Mouse (Mus musculus): ENCODE data around the gene Dedd2.
"Not testable (repeated sequence)": the region's sequence is repeated elsewhere in the genome, so short reads cannot be mapped to it uniquely, and the experiment has no call there.

The Dedd2 gene

DNA sequence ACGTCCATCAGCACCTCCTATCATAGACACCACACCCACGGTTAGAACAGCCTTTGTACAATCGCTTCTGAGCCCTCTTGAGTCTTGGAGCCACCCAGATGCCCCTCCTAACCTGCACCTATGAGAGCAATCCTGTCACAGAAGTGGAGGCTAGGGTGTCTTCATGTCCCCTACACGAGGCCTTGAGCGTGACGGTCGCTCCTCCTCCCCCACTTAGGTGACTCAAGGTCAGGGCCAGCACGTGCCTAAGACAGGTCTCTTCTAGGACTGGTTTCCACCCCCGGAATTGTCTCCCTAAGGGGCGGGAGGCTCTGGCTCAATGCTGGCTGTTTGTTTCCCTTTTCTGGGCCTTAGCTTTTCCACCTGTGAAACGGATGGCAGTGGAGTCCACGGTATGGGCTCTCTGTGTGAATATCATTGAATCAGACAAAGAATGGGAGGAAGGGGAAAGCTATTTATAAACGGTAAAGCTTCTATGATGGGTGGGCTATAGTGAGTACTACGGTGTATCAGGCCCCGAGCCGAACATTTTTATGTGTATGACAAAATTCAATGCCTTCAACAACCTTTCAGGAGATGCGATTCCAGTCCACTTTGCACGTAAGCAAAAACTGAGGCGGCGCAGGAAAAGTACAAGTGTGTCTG, at the start of gene Dedd2:
TSS of gene Dedd2 (minus strand) at position 159 of the 645 bp plus-strand sequence.
- DNase-seq (ENCODE audit: low read depth, low spot score) = peak; percentile 61

DNA sequence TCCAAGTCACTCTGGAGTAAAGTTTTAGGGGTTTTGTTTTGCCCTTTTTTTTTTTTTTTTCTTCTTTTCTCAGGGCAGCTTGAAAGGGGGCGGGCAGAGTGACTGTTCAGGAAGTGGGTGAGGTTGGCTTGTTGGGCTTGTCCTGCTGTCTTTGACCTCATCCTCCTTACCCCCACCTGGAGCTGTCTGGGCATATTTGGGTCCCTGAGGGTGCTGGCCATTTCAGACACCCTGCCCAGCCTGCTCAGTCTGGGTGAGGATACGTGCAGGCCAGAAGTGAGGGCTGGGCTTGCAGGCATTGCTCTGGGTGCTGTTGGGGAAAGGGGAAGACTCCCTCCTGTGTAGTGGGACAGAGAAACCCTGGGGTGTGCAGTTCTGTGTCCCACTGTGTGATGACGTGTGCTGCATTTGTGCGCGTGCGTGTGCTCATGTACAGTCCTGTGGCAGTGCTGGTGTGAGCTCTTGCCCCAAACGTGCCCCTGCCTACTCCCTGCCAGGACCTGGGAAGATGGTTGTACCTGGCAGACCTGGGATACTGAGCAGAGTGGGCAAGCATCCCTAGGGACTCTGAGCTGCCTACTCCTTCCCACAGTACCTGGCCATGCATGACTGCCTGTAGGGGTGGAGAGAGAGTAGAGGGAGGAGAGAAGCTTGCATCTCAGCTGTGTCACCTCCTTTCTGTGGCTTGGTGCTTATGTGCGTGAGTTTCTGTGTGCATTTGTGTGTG, 49.3 kb upstream of the Dedd2 start:
- no peak for DNase-seq (ENCODE audit: low read depth, low spot score)

DNA sequence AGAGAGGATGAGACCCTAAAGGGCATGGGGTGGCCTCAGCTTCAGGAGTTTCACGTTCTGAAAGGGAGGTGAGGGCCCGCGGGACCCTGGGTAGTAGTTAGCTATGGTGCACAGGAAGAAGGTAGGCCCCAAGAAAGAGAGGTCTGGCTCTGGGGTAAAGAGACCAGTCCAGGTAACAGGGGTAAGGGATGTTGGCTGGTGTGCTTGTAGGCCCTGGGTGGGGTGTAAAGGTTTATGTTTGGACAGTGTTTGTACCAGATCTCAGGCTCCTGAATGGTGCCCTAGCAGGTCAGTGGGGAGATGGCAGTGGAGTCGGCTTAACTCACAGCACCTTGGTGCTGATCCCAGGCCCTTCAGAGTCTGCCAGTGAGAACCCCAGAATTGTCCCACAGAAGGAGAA, 48.6 kb upstream of the Dedd2 start:
- no peak for DNase-seq (ENCODE audit: low read depth, low spot score)

DNA sequence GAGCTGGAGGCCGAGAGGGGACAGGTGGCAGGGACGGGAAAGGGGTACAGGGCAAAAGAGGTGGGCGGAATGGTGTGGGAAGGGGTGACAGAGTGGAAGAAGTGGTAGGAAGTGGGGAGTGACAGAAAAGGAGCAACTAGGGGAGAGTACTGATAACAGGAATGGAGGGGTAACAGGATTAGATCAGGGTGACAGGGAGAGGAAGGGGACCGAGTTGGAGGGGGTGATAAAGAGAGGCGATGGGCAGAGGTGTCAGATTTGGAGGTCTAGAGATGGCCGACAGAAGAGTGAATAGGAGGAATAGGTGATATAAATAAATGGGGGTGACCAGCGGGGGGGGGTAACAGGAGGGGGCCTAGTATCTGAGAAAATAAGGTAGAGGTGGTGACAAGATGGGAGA, 48.2 kb upstream of the Dedd2 start:
- no peak for DNase-seq (ENCODE audit: low read depth, low spot score)

DNA sequence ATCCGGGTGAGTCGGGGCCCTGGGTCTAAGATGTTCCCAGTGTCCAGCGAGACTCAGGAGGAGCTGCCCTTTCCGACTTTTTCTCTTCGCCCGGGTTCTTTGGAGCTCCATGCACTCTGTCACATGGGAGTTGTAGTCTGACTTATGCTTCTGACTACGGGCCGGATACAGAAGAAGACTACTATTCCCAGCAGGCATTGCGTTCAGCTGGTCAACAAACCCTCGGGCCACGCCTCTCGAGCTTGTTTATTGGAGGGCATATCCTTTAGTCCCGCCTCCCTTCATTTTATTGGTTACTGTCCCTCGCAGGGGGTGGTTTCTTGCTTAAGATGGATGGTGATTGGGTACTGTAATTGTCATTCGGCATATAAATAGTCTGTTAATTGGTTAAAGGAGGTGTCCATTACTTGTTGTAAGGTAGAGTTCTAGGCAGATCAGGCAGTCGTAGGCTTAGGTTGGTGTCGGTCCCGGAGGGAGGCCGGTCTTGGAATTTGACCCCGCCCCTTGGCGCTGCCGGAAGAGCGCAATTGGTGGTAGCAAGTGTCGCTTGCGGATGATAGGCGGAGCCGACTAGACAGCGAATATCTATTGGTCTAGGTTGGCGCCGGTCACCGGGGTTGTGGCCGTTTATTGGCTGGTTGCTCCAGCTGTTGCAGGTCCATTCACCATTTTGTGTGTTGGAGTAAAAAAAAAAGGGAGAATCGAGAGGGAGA, 47.5 kb upstream of the Dedd2 start:
- DNase-seq (ENCODE audit: low read depth, low spot score) = peak; percentile 100

DNA sequence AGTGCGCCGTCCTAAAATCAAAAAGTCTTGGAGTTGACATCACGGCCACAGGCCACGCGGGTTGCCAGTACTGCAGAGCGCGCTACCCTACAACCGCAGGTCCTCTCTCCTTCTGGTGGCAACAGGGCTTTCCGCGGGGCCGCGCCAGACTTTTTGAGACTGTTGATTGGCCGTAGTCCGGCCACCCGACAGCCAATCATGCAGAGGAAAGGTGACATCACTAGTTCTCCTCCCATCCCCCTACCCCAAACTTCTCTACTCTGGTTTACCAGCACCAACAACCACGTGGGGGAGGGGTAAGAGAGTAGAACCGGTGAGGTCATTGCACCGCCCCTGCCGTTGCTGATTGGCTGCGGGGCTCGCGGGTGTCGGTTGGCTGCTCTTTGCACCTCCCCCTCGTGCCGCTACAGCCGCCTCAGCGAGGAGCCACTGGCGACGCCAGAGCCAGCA, 46.9 kb upstream of the Dedd2 start, which contains the start of gene Cic:
TSS of gene Cic (plus strand) at position 404 of the 450 bp plus-strand sequence.
- DNase-seq (ENCODE audit: low read depth, low spot score) = peak; percentile 100

DNA sequence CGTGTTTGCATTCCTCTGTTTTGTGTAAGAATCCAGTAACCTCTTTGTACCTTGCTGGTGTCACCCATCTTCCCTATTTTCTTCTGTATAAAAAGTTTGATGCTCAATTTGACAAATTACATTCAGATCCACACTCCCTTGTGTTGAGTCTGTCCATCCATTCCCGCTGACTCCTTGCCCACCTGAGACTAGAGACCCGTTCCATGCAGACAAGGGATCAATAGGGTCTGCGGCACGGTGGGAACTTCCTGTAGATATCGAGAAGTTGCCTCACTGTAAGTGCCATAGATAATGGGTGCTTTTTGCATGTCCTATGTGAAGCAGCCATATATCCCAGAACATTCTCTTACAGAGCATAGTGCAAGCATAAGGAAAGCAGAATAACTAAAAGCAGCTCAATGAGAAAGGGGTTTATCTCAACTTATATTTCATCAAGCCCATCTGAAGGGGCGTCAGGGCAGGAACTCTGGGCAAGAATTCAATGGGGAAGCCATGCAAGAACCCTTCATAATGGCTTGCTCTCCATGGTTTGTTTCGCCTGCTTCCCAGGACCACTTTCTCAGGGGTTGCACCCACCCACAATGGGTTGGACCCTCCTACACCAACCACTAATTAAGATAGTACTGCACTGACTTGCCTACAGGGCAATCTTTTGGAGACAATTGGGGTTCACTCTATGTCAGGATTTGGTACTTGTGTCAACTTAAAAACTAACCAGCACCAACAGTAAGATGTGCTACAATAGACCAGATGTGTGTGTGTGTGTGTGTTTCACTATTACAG, 46.0 kb upstream of the Dedd2 start:
- no peak for DNase-seq (ENCODE audit: low read depth, low spot score)

DNA sequence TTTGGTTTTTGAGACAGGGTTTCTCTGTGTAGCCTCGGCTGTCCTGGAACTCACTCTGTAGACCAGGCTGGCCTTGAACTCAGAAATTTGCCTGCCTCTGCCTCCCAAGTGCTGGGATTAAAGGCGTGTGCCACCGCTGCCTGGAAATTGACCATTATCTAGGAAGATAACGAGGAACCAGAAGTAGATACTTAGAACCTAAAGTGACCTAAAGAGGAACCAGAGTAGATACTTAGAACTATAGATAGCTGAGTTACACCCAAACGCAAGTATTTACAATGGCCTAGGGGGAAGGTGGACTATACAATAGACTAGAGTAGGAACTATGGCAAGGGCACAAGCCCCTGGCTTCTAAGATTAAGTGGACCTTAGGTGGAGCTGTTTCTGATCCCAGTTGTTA, 45.3 kb upstream of the Dedd2 start:
- DNase-seq (ENCODE audit: low read depth, low spot score) = not testable (repeated sequence)

DNA sequence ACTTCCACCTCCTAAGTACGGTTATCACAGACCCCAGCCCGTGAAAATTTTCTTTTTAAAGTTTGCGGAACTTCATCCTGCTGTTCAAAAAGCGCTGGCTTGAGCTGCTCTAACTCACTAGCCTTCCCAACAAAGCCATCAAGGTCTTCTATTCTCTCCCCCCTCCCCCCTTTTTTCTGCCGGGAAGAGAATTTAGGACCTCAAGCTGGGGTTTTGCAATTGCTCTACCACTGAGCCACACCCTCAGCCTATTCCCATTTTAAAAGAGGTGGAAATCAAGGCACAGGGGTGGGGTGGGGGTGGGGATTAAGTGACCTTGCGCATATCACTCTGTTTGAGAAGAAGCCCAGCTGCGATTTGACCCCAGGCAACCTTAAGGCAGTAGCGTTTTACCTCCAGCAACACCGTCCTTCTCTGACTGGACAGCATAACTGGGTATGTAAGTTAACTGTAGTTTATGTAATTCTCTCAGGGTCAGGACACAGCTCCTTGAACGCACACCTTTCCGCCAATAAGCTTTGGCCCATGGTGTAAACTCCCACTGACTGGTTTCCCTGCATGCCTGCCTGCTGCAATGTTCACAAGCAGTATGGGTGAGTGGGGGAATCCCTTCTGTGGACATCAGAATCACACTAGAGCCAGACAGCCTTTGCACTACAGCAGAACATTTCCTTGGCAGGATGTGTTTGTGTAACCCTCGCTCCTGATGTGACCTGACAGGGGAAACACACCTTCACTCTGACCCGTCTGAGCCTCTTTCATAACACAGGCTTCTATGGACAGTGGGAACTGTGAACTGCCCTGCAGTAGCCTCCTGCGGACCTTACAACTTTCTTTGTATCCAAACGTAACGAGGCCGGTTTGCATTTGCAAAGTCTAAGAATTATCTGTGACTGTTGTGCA, 43.8 kb upstream of the Dedd2 start:
- DNase-seq (ENCODE audit: low read depth, low spot score) = peak; percentile 92

DNA sequence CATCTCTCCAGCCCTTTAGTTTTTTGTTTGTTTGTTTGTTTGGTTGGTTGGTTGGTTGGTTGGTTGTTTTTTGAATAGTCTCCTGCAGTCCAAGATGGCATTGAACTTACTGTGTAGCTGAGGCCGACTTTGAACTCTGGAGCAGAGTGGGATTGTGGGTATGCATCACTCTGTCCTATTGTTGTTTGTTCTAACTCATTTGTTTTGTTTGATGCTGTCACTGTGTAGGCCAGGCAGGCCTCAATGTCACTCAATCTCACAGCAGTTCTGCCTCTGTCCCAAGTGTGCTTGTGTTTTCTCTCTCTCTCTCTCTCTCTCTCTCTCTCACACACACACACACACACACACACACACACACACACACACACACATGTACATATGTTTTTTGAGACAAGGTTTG, 41.5 kb upstream of the Dedd2 start:
- DNase-seq (ENCODE audit: low read depth, low spot score) = peak; percentile 56

DNA sequence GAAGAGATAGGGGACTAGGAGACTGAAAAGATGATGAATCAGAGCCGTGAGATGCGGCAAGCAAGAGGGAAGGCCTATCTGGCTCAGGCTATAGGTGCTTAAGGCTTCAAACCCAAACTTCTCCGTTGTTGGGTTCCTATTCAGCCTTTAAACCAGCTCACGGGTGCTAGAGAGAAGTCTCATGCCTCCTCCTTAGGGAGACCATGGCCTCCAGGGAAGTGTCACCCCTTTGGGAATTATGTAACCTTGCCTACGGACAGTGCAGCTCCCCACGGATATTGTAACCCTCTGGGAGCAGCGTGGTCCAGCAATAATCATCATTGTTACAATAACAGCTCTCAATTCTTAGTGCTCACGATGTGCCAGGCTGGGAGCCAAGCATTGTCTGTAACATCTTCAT, 31.4 kb upstream of the Dedd2 start:
- no peak for DNase-seq (ENCODE audit: low read depth, low spot score)

DNA sequence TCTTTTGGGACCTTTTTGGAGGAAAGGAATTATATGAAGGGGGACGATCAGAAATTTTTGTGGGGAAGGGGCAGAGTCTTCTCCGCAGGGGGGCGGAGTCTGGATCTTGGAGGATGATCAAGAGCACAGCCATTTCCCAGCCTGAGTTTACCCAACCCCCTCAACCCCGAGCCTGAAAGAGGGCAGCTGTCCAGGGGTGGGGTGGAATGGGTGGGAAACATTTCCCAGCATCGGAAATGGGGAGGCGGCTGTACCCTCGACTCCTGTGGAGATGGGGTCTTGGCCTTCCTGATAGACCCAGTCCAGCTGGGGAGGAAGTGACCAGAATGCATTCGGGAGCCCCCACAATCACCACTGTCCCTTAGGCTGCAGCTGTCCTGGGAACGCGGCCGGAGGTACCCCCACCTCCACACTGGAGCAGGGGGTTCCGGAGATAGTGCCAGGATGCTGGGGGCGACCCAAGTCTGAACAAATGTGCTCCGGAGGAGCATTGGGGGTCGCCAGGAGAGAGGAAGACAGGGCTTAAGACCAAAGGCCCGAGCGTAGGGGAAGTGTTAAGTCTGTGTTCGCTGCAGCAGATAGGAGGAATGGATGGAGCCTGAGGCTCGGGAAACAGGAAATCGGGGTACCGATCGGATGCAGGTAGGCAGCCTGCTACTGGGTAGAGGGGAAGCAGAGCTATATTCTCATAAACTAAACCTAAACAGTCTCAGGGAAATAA, 30.8 kb upstream of the Dedd2 start:
- DNase-seq (ENCODE audit: low read depth, low spot score) = peak; percentile 82

DNA sequence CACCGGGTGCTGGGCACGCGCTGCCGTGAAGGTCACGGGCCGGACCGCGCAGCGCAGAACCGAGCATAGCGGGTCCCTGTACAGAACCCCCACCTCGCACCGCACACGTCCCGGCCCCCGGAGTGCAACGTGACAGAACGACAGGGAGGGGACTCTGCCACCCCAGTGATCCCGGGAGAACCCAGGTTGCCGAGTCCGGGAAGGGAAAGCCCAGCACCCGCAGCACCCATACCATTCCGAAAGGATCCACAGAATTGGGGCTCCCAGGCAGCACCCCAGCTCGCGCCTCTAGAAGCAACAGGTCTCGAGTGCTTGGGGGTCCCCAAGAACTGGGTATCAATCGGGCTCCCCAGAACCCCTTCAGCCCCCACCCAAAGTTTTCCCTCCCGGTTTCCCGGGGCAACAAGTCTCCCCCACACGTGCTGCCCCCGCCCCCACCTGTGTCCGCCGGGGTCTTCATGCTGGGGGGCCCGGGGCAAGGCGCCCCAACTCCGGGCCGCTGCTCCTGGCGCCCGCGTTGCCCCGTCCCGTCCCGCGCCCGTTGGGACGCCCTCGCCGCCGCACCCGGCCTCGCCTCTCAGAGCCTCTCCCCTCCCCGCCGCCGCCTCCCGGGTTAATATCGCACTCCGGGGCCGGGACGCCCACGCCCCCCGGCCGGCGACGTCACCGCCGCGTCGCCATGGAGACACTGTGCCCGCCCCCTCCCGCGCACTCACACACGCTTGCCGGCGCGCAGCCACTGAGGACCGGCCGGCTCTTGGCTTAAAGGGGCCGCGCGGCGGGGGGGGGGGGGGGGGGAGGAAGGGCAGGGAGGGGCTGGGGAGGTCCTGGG, 29.9 kb upstream of the Dedd2 start, which contains the start of gene Erf:
TSS of gene Erf (minus strand) at position 621 of the 832 bp plus-strand sequence.
- peak; percentile 97 for DNase-seq (ENCODE audit: low read depth, low spot score)

DNA sequence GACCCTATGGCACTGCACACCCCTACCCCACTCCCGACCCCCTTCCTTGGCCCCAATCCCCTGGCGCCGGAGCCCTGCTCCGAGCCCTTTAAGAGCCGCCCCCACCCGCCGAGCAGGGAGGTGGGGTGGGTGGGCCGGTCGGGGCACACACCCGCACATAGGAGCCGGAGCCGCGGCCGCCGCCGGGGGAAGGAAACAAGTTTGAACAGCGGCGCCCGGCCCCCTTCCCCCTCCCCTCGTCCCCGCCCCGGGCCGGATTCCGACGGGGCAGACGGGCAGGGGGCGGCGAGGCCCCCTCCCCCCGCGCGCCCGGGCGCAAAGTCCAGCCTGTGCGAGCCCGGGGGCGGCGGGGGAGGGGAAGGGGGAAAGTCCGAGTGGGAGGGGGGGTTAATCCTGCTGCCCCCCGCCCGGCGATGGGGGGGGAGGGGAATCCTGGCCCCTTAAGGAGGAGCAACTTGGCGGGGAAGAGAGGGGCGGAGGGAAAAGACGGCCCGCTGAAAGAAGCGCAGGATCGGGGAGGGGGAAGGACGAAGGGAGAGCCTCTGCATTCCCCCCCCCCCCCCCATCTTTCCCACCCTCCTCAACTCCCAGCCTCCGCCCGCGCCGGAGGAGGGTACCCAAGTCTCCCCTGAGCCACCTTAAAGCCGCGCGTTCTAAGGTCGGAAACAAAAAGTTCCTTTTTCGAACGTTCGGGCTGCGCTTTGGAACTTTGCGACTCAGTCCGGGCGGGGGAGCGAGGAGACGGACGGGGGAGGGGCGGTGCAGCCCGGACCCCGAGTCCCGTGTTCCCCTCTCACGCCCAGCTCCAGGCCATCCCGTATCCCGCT, 29.1 kb upstream of the Dedd2 start:
- peak; percentile 92 for DNase-seq (ENCODE audit: low read depth, low spot score)

DNA sequence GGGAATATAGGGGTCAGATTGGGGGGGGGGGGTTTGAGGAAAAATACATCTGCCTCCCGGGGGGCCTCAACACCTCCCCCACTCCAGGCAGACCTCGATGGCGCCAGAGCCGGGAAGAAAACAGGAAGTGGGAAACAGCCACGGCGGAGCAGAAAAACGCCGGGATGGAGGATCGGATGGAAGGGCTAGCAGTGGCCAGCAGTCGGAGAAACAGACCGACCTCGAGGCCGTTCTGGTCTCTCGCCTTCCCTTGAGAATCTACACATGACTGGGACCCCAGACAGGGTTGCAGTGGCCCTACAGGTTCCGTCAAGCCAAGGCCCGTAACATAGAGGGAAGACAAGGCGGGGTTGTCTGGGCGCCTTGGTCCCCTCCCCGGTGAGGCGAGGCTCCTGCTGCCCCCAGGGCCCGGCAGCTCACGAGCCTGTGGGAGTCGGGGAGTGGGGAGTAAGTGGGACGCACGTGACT, 28.5 kb upstream of the Dedd2 start:
- no peak for DNase-seq (ENCODE audit: low read depth, low spot score)

DNA sequence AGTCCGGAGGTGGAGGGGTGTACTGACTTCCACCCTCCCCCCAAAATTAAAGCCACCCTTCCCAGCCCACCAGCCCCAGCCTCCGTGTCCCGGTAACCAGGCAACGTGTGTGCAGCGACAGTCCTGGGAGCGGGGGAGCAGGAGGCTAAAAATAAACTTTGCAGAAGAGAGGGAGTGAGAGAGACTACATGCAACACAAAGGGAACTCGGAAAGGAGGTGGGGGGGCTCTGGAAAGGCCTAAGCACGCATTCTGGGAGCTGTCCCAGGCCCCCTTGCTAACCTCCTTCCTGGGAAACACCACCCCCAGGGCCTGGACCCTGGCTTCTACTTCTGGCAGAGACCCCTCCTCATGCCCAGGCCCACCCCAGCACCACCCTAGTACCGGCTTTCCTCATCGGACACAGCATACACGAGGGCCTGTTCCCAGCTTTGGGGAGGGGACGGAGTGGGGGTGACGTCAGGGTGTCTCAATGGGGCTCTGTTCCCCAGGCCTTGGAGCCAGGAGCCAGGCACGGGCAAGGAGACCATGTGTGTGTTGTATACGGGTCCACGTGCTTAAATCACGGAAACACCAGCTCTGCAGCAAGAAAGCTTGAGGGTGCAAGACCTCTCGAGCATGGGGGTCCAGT, 27.7 kb upstream of the Dedd2 start:
- DNase-seq (ENCODE audit: low read depth, low spot score) = peak; percentile 42

DNA sequence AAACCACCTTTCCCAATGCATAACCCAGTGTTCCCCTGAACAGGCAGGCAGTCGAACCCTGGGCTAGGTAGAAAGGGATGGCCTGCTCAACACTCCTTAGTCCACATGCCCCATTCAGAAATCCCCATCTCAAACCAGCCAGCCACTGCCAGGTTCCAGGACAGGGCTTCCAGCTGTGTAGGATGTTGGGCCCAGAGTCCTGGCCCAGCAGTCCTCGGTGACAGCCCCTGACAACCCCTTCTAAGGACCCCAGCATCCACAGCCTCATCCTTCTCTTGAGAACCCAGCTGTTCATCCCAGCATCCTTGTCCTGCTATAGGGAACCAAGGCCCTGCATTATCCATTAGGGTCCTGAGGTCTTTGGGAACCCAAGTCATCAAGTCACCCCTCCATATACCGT, 27.1 kb upstream of the Dedd2 start:
- DNase-seq (ENCODE audit: low read depth, low spot score) = no peak

DNA sequence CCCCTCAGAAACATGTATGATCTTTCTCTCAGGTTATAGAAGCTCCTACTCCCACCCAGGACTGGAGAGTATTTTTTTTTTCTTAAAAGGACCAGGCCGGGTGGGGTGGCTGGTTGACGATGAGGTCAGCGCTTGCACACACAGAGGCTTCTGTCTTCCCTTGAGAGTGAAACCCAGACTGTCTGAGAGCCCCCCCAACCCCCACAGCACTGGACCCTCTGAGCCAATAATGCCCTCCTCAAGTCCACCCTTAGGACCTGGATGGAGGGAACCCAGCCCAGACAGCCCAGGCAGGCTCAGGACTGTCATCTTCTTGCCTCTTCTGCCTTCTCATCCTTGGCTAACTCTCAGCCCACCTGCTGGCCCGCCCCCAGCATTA, 26.3 kb upstream of the Dedd2 start:
- DNase-seq (ENCODE audit: low read depth, low spot score) = no peak

All from ZHBTc4 (cell line).